Mouse (Mus musculus) heart, adult 9 months (tissue): ENCODE measurements at regions not wholly inside any gene's neighbourhood (a gene's known extent, or its start where the extent isn't known, plus 50 kb on each side); places are given as distances from the start of the nearest gene placed in this dataset.
"Not testable (repeated sequence)": the region's sequence is repeated elsewhere in the genome, so short reads cannot be mapped to it uniquely, and the experiment has no call there.

Experiments used
- DNase-seq, 2 experiments: peaks; one replicate each; pipeline ENCODE4 v3.0.0; 2022; ENCODE audit warnings: low spot score in 2 of 2

GRCm38 (mm10) chr3:59563486-59564006 lies 166.0 kb upstream of the Gm5538 start:
- DNase-seq = not testable (repeated sequence)

DNA sequence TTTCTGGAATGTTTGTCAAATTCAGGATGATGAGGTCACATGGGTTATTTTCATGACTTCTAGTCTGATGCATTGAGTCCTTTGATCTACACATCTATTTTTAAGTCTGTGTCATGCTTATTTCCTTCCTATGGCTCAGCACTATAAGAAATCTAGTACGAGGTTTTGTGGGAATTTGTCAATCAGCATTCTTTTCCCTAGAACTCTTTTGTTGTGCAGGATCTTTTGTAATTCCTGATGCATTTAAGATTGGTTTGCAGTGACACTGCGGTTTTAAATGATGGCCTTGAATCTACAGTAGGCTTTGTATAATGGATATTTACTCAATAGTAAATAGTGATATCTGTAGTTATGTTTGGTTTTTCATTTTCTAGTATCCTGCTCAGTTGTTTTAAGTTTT lies 187.0 kb upstream of the Gm5538 start:
- no peak for DNase-seq

DNA sequence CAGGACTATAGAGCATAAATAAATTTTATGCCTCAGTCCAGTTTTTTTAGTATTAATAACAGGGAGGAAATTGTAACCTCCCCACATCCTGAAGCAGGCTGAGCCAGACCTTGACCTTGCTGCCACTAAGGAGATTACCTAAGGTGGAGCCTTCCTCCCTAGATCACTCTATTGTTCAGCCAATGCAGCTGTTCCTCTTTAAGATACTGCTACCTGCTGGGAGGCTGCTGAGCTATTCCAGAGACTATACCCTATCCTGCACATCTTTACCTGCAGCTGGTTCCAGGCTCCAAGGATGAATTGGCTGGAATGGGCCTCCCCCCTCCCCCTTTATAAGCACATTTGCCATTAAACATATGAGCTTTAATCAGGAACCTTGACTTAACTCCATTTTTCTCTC lies 189.0 kb upstream of the Gm5538 start:
- DNase-seq = not testable (repeated sequence)

- not testable (repeated sequence) for DNase-seq
Observed at GRCm38 (mm10) chr3:59539893-59540292, 189.7 kb upstream of the Gm5538 start.

DNA sequence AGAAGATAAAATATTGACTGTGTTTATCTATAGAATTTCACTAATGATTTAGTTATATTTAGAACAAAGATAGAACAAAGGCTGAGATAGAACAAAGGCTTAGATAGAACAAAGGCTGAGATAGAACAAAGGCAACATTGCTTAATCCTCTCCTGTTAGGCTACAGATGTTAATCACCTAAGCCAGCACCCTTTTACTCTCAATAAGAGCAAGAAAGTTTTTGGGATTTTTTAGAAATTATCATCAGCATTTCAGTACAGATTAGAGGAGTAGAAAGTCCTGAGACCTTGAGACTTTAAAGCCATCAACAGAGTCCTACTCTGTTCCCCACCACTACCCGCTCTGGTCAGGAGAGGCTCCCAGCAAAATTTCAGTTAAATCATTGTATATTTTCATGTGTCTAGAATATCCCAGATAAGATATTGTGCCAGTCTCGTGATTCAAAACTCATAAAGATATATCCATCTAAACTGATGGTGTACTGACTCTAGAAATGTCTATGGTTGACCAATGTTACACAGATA lies 187.2 kb upstream of the Igsf10 start:
- no peak for DNase-seq

DNA sequence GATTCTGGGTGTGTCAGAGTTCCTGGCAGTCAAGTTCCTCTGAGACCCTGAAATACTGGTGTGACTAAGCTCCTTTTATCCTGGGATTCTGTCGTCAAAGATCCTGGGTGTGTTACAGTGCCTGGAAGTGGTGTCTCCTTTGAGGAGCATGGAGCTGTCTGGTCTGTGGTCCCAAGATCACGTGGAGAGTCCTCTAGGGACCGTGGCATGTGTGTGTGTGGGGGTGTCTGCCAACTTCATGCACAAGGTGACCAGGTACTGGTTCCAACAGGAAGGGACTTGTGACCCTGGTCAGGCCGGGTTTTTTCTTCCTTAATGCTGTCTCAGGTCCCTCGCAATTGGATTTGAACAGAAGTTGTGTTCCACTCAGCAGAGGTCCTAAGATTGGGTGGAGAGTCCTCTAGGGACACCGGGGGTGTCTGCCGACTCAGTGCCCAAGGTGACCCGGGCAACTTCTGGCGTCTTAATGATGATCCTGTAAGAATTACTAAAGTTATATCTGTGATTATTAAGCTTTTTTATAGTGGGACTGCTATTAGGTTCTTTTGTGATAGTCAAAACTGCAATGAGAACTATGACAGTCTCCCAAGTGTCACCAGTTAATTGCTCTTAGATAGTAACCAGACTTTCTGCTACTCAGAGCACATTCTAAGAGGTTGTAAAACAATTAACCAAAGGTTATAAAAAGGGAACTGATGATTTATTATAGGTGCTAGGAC lies 186.6 kb upstream of the Igsf10 start:
- no peak for DNase-seq

DNA sequence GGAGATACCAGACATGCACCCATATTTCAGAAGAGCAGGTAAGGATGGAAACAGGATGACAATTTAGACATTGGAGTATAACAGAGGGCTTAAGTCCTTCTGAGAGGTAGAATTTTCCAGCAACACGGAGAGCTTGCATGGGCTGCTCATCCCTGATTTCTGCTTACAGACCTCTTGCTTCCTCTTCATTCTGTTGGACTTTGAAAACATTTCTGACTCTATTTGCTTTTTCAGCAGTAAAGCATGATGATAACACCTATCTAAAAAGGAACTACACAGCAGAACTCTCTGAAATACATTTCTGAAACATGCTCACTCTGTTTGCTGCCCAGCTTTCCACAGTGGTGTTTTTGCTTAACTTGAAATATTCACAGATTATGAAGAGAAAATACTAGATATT lies 176.6 kb upstream of the Igsf10 start:
- DNase-seq = no peak

- DNase-seq = no peak
Observed at GRCm38 (mm10) chr3:59478095-59478494, 133.9 kb upstream of the Igsf10 start.

GRCm38 (mm10) chr3:59477441-59478061 lies 133.4 kb upstream of the Igsf10 start:
- DNase-seq = no peak

- no peak for DNase-seq
Observed at GRCm38 (mm10) chr3:59468956-59469355, 124.8 kb upstream of the Igsf10 start.

GRCm38 (mm10) chr3:59462341-59463158 lies 118.4 kb upstream of the Igsf10 start:
- no peak for DNase-seq

DNA sequence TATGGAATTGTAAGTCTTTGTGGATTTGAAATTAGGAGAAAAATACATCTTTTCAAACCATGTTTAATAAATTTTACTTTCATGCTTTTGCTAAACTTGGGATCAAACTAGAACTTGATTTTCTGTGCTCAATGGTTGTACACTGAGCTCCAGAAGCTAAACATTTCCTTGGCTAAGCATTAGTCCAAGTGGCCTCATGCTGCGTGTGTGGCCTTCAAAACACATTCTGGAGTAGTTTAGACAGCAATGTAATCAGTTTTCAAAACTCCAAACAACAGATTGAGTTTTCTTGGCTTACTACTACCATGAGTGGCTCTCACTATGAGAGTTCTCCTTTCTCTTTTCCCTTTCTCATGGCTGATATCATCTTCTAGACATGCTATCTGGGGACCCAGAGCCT lies 112.7 kb upstream of the Igsf10 start:
- no peak for DNase-seq

DNA sequence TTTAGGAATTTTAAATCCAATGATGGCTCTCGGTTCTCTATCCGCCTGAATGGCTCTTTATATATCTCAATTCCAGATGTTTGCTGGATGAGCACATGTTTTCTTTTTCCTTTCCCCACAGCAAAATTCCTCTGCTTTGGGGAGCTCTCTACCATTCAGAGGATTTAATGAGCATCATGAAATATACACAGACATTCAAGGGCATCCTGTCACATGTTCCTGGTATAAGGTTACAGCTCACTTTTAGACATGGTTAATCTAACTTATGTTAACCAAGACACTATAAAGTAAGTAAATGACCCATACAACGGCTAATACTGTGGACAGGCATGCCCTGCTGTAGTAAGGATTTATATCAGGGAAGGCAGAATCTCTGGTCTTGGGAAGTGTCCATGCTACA lies 106.9 kb upstream of the Igsf10 start:
- DNase-seq = no peak

DNA sequence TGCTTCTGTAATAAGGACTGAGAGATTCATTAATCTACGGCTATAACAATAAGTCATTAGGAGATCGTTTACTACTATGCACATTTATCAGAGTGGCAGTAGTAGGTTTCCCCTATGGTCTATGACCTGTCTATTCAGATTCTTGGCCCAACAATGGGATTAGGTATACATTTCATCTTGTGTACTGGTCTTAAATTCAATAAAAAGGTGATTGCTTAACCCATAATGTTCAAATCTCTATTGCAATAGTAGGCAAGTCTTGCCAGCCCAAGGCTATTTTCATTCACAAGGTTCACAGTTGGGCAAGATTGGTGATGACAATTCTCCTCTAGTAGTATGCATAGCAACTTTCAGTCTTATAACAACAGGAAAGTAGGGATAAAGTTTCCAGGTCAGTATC lies 79.4 kb upstream of the Igsf10 start:
- DNase-seq = no peak

GRCm38 (mm10) chr3:59409131-59409530 lies 64.9 kb upstream of the Igsf10 start:
- DNase-seq = no peak

DNA sequence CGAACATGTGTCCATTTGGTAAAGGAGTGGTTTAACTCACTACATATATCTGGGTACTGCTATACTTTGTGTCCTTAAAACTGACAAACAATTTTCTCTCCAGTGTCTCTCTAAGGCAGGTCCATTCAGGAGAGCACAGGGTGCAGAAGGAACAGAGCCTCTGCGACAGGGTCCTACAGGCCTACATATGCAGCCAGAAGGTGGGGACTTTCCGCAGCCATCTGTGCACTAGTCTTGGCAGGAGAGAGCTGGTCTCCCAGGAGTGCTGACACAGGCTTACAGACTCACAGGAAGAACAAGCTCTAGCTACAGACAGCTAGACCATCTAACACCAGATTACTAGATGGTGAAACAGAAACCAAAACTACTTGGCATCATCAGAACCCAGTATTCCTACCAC lies 61.8 kb upstream of the Igsf10 start:
- peak; percentile 21 to 38 for DNase-seq

- DNase-seq = peak; percentile 87 to 88
Observed at GRCm38 (mm10) chr3:59401856-59402255, 57.7 kb upstream of the Igsf10 start.

DNA sequence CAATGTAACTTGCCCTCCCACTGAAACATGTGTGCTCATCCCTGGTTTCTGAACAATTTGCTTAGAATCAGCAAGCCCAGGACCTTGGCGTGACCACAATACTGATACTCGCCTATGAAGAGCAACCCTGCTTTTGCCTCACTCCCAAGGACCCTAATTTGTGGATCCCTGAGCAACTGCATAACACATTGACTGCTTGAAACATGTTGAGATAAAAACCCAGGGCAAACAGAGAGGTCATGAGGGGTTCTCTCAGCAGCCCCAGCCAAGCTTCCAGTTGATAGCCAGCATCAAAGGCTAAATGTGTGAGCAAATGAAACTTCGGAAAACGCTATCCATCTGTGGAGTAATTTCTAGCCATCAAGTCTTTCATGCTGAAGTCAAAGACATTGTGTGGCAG lies 57.2 kb upstream of the Igsf10 start:
- DNase-seq = no peak
